Mouse (Mus musculus) E14TG2a.4 (cell line): ENCODE results near the gene March6.

ENCODE experiments used
- CTCF ChIP-seq: conservative IDR thresholded peaks from 2 replicates; pipeline ENCODE4 v1.5.1; 2014; ENCODE audit warnings: low read length
- POU5F1 ChIP-seq: IDR thresholded peaks from 2 replicates; pipeline ENCODE4 v1.6.1; 2014; ENCODE audit warnings: low read length, borderline replicate concordance

GRCm38 (mm10) chr15:31465806-31466205, 65.0 kb downstream of the March6 start:
- TF ChIP-seq CTCF (no peak), POU5F1 (no peak)
